Mouse (Mus musculus): ENCODE measurements around the gene Ripply3.

Ripply3 gene

GRCm38 (mm10) chr16:94358091-94358490 lies 29.9 kb downstream of the Ripply3 start:
- DNase-seq (ENCODE audit: low read depth, low spot score): no peak

GRCm38 (mm10) chr16:94360578-94361350 lies 32.5 kb downstream of the Ripply3 start:
- no peak for DNase-seq (ENCODE audit: low read depth, low spot score)

- DNase-seq (ENCODE audit: low read depth, low spot score): no peak
These were observed 34.1 kb downstream of the Ripply3 start for GRCm38 (mm10) chr16:94362174-94362873.

DNA sequence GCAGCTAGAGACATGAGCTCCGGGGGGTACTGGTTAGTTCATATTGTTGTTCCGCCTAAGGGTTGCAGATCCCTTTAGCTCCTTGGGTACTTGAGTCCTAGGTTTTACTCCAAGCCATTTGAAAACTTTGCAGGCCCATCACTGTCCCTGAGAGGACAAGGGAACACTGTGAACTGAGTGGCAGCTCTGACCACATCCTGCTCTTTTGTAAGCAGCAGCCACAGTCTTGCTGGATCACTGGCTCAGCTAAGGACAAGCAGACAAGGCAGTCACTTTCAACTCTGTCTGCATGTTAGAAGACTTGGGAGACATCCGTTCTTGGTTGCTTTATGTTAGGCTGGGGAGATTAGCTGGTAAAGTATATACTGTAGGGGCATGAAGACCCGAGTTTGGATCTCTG lies 35.6 kb downstream of the Ripply3 start:
- no peak for DNase-seq (ENCODE audit: low read depth, low spot score)

- DNase-seq (ENCODE audit: low read depth, low spot score): no peak
These were observed 37.2 kb downstream of the Ripply3 start for GRCm38 (mm10) chr16:94365435-94365834.

DNA sequence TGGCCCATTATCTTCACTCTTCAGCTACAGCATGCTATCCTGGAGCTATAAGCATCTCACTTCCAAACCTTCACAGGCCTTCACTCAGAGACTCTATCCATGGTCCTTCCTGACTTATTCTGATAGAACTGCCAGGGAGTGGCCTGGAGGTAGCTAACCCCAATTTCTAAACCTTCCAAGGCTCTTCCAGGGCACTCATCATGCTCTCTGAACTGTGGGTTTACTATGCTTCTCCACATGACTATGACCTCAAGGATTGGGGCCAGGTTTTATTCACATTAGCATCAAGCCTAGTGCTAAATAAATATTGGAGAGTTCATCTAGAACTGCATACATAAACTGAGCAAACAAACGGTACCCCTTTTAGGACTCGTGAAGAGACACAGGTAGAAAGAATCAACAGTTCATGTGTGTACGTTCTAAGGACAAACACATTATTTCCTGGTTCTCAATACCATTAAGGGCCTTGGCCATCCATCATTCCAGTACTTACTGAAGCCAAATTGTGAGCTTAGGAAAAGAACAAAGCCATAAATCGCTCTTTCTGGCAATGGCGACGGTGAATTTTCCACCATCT lies 41.5 kb downstream of the Ripply3 start:
- DNase-seq (ENCODE audit: low read depth, low spot score): no peak

- DNase-seq (ENCODE audit: low read depth, low spot score): peak; percentile 95
These were observed 42.1 kb downstream of the Ripply3 start, which contains the start of gene Ttc3 for GRCm38 (mm10) chr16:94370173-94370914. TSS of gene Ttc3 (plus strand) at chr16:94370618.

GRCm38 (mm10) chr16:94370915-94371300 lies 42.7 kb downstream of the Ripply3 start:
- peak; percentile 87 for DNase-seq (ENCODE audit: low read depth, low spot score)

DNA sequence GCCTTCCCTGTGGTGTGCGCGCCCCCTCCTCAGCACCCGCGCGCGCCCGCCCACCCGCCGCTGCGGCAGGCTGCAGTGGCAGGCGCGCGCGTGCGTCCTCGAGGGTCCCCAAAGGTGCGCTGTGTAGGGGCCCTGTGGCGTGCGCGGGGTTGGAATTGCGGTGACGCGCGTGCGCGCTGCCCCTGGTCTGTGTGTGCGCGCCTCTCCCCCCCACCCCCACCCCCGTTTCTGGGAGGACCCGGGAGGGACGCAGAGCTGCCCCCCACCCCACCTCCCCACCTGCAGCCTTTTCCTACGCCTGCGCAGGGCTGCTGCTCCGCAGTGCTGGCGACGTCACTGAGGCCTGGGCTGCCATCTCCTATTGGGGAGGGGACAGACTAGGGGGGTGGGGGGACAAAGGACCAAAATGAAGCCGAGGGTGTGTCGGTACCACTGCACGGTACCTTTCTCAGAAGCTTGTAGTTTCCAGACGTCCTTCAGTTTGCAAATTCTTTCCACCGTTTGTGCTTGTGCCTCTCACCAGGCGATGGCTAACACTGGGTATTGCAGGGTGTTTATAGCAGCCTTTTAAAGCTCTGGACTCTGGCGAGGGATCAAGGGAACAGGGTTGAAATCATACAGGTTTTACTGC lies 43.2 kb downstream of the Ripply3 start, which contains the start of gene Pigp:
TSS of gene Pigp (minus strand) at position 542 of the 631 bp plus-strand sequence.
- peak; percentile 86 for DNase-seq (ENCODE audit: low read depth, low spot score)

GRCm38 (mm10) chr16:94379386-94379785 lies 51.2 kb downstream of the Ripply3 start:
- no peak for DNase-seq (ENCODE audit: low read depth, low spot score)

DNA sequence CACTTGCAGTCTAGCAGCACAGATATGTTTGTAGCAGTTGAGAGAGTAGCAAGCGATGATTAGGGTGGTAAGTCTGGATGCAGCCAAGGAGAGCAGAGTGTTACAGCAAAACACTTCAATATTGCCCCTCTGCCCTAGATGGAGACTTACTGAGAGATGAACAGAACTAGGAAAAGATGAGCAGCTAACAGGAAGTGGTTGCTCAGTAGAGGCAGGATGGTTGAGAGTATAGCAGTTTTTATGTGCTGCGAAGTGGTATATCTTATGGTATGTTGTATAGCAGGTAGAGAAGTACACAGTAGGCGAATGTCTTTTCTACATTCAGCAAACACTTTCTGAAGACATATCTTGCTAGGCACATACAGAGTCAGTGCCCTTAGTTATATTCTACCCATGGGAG lies 55.1 kb downstream of the Ripply3 start:
- DNase-seq (ENCODE audit: low read depth, low spot score): peak; percentile 55

All from CD4-positive, CD25-positive, alpha-beta regulatory T cell, adult 2 months (primary cell).